Mouse (Mus musculus) lung, embryonic 14.5 days (tissue): ENCODE measurements around the gene Gm48551. TPM values are rescaled to one million over a fixed set of nuclear protein-coding genes. Genes with fewer than 3 reads are reported as not detected.

Experiments
- ATAC-seq: fragments of 200-750 bp; cut with Nextera tagmentation; 2 replicates; pipeline ENCODE4 v1.8.0; 2017; ENCODE audit warnings: mild to moderate bottlenecking, moderate TSS enrichment, moderate library complexity; ENCODE audit not compliant: insufficient read depth
- DNase-seq: peaks from one replicate; pipeline ENCODE4 v3.0.0-alpha.2; 2015
- H3K27ac ChIP-seq: fragments of 300-500 bp; sonication (generic); 2 replicates; pipeline ENCODE4 v1.5.1; 2014; ENCODE audit warnings: low read depth, mild to moderate bottlenecking, moderate library complexity
- H3K27me3 ChIP-seq: fragments of 300-500 bp; sonication (generic); 2 replicates; pipeline ENCODE4 v1.6.1; 2014; ENCODE audit warnings: low read length, control low read depth; ENCODE audit not compliant: insufficient read depth
- H3K36me3 ChIP-seq: fragments of 300-500 bp; sonication (generic); 2 replicates; pipeline ENCODE4 v1.6.1; 2014; ENCODE audit warnings: control low read depth; ENCODE audit not compliant: insufficient read depth
- H3K4me1 ChIP-seq: fragments of 300-500 bp; sonication (generic); 2 replicates; pipeline ENCODE4 v1.6.1; 2014; ENCODE audit warnings: antibody characterized with exemption, control low read depth; ENCODE audit not compliant: insufficient read depth
- H3K4me2 ChIP-seq: fragments of 300-500 bp; sonication (generic); 2 replicates; pipeline ENCODE4 v1.6.1; 2014; ENCODE audit warnings: mild to moderate bottlenecking
- H3K4me3 ChIP-seq: fragments of 300-500 bp; sonication (generic); 2 replicates; pipeline ENCODE4 v1.5.1; 2014; ENCODE audit warnings: low read depth, low read length
- H3K9ac ChIP-seq: fragments of 300-500 bp; sonication (generic); 2 replicates; pipeline ENCODE4 v1.6.1; 2014
- H3K9me3 ChIP-seq: fragments of 300-500 bp; sonication (generic); 2 replicates; pipeline ENCODE4 v1.6.1; 2016; ENCODE audit warnings: low read depth, low read length, control low read depth
- CTCF ChIP-seq: IDR thresholded peaks from 2 replicates; pipeline ENCODE4 v1.5.1; 2016; ENCODE audit warnings: antibody characterized with exemption, low read depth
- WGBS: fragments of 180-500 bp; shearing (Covaris S2); extraction: QIAGEN DNeasy Blood & Tissue Kit; methylation state at CpG from one replicate; pipeline ENCODE4 v1.1.7; 2014; 5-methylcytosine and 5-hydroxymethylcytosine counted together
- polyA plus RNA-seq: library from polyadenylated mRNA; unstranded; fragments of >200 nt; fragmentation: Nextera tagmentation; extraction: Ambion mirVana; gene quantifications from 2 replicates; pipeline ENCODE4 v1.2.1, GENCODE M21; 2014

Gene Gm48551
- polyA plus RNA-seq, 1 experiment from 2014 or later: 3.8 TPM

- no peak for ATAC-seq
- no peak overlapping the region for H3K9ac ChIP-seq
Observed at GRCm38 (mm10) chr10:81392270-81392669, 8.0 kb downstream of the Gm48551 start.

GRCm38 (mm10) chr10:81392781-81393185 lies 8.5 kb downstream of the Gm48551 start, which contains the start of gene Smim24:
TSS of gene Smim24 (plus strand) at chr10:81393051.
- H3K27ac ChIP-seq: no peak within 1 kb of the TSS
- DNase-seq (no peak), ATAC-seq (no peak)

More at GRCm38 (mm10) chr10:81392270-81392669, 8.0 kb downstream of the Gm48551 start:
- WGBS: 78% methylated on average over 6 of the region's 6 CpGs
- DNase-seq: no peak
- Histone ChIP-seq H3K36me3 (peaks cover 27% of the 10 kb centered on the region), H3K4me2 (no peak overlapping the region), H3K4me3 (no peak overlapping the region), H3K27ac (no peak overlapping the region), H3K9me3 (no peaks in the 10 kb centered on the region), H3K27me3 (no peaks in the 10 kb centered on the region), H3K4me1 (no peaks in the 10 kb centered on the region; the same call in 1 of the 2 replicates)
- TF ChIP-seq CTCF: no peak

GRCm38 (mm10) chr10:81393456-81394063 lies 9.3 kb downstream of the Gm48551 start:
- H3K36me3 ChIP-seq: peaks cover 27% of the 10 kb centered on the region
- peak overlapping the region; percentile 64 for H3K4me2 ChIP-seq
- H3K27me3 ChIP-seq: no peaks in the 10 kb centered on the region
- H3K27ac ChIP-seq: no peak overlapping the region
- WGBS: 4% methylated on average over 19 of the region's 19 CpGs
- peak; percentile 65 for DNase-seq
- no peak for ATAC-seq
- H3K9me3 ChIP-seq: no peaks in the 10 kb centered on the region
- no peaks in the 10 kb centered on the region; the same call in 1 of the 2 replicates for H3K4me1 ChIP-seq
- no peak for TF ChIP-seq CTCF
- H3K4me3 ChIP-seq: peak overlapping the region; percentile 24
- H3K9ac ChIP-seq: peak overlapping the region; percentile 48

More at GRCm38 (mm10) chr10:81392781-81393185, 8.5 kb downstream of the Gm48551 start, which contains the start of gene Smim24:
- peak within 1 kb of the TSS; percentile 64 for H3K4me2 ChIP-seq
- no peak for TF ChIP-seq CTCF
- peak within 1 kb of the TSS; percentile 24 for H3K4me3 ChIP-seq
- H3K27me3 ChIP-seq: no peaks in the 10 kb centered on the region
- H3K9me3 ChIP-seq: no peaks in the 10 kb centered on the region
- peaks cover 27% of the 10 kb centered on the region for H3K36me3 ChIP-seq
- WGBS: 47% methylated on average over 14 of the region's 14 CpGs
- peak within 1 kb of the TSS; percentile 48 for H3K9ac ChIP-seq
- H3K4me1 ChIP-seq: no peaks in the 10 kb centered on the region; the same call in 1 of the 2 replicates

- ATAC-seq: no peak
- WGBS: 14% methylated on average over 5 of the region's 5 CpGs
Observed at GRCm38 (mm10) chr10:81395127-81395526, 10.9 kb downstream of the Gm48551 start.

GRCm38 (mm10) chr10:81395865-81396264 lies 11.6 kb downstream of the Gm48551 start:
- Histone ChIP-seq H3K27ac (no peak overlapping the region), H3K4me1 (no peaks in the 10 kb centered on the region; the same call in 1 of the 2 replicates), H3K4me3 (no peak overlapping the region), H3K9me3 (no peaks in the 10 kb centered on the region), H3K27me3 (no peaks in the 10 kb centered on the region), H3K9ac (no peak overlapping the region), H3K4me2 (no peak overlapping the region), H3K36me3 (peaks cover 43% of the 10 kb centered on the region)
- DNase-seq (no peak), ATAC-seq (no peak)
- TF ChIP-seq CTCF: no peak
- 87% methylated on average over 4 of the region's 4 CpGs for WGBS

More at GRCm38 (mm10) chr10:81395127-81395526, 10.9 kb downstream of the Gm48551 start:
- Histone ChIP-seq H3K4me1 (no peaks in the 10 kb centered on the region; the same call in 1 of the 2 replicates), H3K9me3 (no peaks in the 10 kb centered on the region), H3K4me2 (no peak overlapping the region), H3K9ac (no peak overlapping the region), H3K27me3 (no peaks in the 10 kb centered on the region), H3K36me3 (peaks cover 36% of the 10 kb centered on the region), H3K27ac (no peak overlapping the region), H3K4me3 (no peak overlapping the region)
- peak; percentile 90 for DNase-seq
- peak; percentile 94 for TF ChIP-seq CTCF

GRCm38 (mm10) chr10:81396749-81397148 lies 12.5 kb downstream of the Gm48551 start:
- no peak for TF ChIP-seq CTCF
- Histone ChIP-seq H3K4me2 (no peak overlapping the region), H3K36me3 (peaks cover 48% of the 10 kb centered on the region), H3K4me3 (no peak overlapping the region), H3K27me3 (no peaks in the 10 kb centered on the region), H3K27ac (no peak overlapping the region), H3K4me1 (peaks cover 4% of the 10 kb centered on the region), H3K9me3 (no peaks in the 10 kb centered on the region), H3K9ac (no peak overlapping the region)
- 77% methylated on average over 5 of the region's 5 CpGs for WGBS
- DNase-seq: no peak
- no peak for ATAC-seq

GRCm38 (mm10) chr10:81399296-81399695 lies 15.0 kb downstream of the Gm48551 start:
- 69% methylated on average over 5 of the region's 5 CpGs for WGBS
- no peak for ATAC-seq
- peaks cover 24% of the 10 kb centered on the region for H3K4me1 ChIP-seq
- H3K27ac ChIP-seq: no peak overlapping the region
- DNase-seq: no peak
- no peaks in the 10 kb centered on the region for H3K9me3 ChIP-seq
- no peaks in the 10 kb centered on the region for H3K27me3 ChIP-seq
- TF ChIP-seq CTCF: 0 out of 2 replicates have a peak, but pooled peaks have one; percentile 1
- H3K36me3 ChIP-seq: peaks cover 63% of the 10 kb centered on the region
- H3K4me2 ChIP-seq: no peak overlapping the region
- no peak overlapping the region for H3K9ac ChIP-seq
- no peak overlapping the region for H3K4me3 ChIP-seq
